Mouse (Mus musculus): ENCODE measurements around the gene Taf4.
A peak's percentile ranks its signal among the peaks of the same experiment; 100 is the strongest.

Gene Taf4

DNA sequence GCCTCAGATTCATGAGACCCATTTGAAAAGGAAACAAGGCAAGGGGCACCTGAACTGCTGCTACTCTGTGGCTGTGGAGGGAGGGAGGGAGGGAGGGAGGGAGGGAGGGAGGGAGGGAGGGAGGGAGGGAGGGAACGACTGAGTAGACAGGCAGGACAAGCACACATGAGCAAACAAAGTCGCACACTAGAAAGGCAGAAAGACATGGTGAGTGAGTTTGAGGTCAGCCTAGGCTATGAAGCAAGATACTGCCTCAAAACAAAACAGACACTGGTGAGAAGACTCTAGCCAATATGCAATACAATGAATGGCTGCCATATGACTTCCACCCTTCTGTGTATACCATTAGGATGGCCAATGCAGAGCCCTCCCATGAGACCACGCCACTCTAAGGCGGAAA is 31.4 kb downstream of the Taf4 start:
- DNase-seq (ENCODE audit: extremely low spot score, low read depth, low spot score): no peak

DNA sequence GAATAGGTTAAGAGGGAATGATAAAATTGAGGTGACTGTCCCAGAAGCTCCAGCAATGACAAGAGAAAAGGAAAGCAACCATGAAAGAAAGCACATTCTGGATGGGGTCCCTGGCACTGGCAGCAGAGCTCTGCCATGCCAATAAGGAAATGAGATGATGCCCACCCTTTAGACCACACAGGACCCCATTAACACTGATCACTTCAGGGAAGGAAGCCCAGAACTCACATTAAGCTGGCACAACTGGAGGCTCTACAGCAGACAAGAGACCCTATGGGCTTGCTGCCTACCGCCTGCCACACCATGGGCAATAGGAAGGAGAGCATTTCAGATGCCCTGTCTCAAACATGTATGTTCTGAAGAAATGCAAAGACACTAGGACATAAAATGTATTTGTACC is 34.8 kb downstream of the Taf4 start:
- DNase-seq (ENCODE audit: extremely low spot score, low read depth, low spot score): no peak

DNA sequence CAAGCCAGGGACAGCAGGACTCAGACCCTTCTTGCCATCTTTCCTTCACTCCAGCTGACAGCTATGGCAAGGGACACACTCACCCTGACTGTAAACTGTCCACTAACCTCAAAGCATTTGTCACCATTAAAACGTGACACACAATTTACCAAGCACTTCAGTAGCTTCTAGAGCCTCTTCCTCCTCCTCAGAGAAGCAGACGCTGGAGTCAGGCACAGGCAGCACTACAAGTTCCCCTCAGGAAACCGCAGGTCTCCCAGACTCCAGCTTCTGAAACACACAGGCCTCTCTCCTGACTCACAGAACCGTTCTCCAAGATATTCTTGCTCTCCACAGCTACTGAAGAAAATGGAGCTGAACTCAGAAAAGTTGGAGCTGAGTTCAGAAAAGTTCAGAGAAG is 39.4 kb downstream of the Taf4 start:
- no peak for DNase-seq (ENCODE audit: extremely low spot score, low read depth, low spot score)

DNA sequence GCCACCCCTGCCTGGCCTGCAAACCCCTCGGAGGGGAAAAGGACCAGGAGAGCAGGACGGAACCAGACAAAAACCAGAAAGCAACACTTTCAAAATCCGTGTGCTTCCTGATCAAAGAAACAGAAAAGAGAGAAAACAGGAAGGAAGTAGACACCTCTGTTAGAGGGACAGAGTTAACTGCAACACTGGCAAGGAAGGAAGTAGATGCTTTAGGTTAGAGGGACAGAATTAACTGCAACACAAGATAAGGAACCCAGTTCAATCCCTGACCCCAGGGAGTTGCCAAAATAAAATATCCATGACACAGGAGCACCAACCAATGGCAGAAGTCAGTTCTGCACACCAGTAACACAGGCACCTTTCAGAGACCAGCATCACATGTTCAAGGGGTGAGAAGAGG is 42.3 kb downstream of the Taf4 start:
- no peak for DNase-seq (ENCODE audit: extremely low spot score, low read depth, low spot score)

DNA sequence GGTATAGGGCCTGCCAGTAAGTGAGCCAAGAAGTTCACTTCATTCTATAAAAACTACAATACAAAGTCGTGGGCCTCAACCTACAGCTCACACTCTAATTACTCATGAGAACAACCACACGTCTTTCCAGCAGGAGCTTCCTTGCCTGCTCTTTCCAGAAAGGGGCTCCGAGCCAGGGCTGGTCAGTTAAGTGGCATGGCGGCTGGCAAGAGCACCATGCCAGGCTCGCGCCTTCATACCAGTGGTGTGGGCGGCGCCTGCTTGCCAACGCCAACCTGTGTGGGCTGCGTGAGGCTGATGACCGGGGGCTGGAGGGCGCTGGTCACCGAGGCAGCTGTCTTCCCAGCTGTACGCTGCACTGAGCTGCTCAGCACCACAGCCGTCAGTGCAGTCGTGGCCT is 44.7 kb downstream of the Taf4 start:
- no peak for DNase-seq (ENCODE audit: extremely low spot score, low read depth, low spot score)

DNA sequence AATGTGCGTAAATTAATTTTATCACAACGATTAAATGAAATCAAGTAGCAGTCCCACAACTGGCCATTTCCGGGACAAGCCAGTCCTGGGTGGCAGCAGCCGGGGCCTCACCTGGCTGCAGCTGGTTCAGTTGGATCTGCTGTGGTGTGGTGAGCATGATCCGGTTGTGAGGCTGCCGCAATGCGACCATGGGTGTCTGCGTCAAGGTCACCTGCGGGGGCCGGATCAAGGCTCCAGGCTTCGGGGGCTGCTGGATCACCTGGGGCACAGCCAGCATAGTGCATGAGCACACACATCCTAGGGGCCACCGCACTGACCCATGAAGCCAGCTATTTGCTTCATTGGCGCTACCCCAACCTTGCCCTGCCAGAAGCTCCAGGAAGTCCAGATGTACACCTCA is 47.3 kb downstream of the Taf4 start:
- no peak for DNase-seq (ENCODE audit: extremely low spot score, low read depth, low spot score)

DNA sequence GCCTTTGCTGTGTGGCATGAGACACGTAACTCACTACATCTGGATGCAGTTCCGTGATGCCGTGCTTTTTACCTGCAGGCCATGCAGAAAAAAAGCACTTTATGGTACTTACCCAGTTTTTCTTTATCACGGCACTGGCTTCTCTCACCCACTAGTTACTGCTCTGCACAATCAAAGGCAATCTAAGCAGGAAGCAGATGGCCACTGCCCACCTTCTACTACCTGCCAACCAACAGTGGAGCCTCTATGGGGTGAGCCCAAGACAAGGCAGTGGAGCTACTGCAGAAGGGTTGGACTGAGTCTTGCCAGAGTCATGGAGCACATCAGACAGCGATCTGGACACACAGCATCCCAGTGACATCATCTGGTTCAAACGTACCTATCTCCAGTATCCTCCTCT is 52.4 kb downstream of the Taf4 start:
- no peak for DNase-seq (ENCODE audit: extremely low spot score, low read depth, low spot score)

DNA sequence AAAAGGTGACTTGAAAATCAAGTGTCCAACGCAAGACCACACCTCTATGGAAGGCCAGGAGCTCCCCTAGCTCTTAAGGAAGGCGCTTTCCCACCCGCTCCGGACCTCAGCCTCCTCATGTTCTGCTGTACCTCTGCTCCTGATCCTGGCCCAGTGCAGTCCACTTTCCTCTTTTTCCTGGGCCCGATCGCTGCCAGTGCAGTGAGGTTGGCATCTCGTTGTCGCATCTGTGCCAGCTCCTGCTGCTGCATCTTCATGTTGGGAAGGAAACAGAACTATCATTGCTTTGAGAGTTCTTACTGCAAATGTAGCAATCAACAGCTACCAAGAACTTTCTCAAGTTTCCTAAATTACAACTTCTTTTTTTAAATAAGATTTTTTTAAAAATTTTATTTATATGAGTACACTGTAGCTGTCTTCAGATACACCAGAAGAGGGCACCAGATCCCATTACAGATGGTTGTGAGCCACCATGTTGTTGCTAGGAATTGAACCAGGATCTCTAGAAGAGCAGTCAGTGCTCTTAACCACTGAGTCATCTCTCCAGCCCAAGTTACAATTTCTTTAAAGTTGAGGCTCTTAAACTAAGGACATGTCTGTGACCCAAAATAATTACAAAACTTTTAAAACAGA is 55.3 kb downstream of the Taf4 start:
- DNase-seq (ENCODE audit: extremely low spot score, low read depth, low spot score): no peak

DNA sequence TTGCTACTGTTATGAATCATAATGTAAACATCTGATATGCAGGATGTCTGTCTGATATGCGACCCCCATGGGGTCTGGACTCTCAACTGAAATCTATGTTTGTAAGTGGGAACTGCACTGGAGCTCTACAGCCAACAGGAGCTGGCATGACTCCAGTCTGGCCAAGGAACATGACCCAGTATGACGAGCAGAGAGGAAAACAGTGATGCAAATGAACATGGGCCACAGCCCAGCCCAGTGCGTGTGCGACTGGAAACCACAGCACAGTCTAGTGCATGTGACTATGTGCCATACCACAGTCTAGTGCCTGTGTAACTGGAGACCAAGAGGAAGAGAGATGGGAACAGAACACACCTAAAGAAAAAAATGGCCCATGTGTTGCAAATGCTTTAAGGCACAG is 56.4 kb downstream of the Taf4 start:
- DNase-seq (ENCODE audit: extremely low spot score, low read depth, low spot score): no peak

DNA sequence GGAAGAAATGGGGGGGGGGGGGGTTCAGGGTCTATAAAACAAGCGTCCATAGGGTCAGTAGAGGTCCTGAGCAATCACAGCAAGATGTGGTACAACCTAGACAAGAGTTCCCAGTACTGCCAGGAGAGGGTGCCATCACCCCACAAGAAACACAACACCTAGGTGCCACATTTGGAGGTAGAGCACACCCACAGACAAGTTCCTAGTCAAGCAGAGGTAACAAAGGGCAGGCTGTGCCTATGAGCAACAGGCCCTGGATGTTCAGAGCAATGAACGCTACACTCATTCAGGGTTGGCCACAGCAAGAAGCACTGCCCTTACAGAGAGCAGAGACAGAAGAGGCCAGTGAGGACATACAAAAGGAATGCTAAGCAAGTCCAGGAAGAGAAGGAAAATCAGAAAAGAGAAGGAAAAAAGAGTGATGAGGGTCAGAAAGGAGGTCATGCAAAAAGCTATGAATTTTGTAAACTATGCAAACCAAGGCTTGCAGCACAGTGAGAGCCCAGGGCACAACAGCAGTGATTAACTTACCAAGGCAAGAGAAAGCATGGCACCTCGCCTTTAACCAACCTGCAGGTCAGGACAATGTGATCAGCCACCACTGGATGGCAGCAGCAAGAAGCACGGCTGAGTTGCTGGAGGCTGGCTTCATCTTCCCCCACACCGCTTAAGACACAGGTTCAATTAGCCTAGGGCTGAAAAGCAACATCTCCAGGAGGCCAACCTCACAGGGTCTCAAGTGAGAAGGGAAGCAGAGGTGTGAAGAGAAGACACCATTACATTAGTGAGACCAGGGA is 59.4 kb downstream of the Taf4 start:
- DNase-seq (ENCODE audit: extremely low spot score, low read depth, low spot score): peak; percentile 24

DNA sequence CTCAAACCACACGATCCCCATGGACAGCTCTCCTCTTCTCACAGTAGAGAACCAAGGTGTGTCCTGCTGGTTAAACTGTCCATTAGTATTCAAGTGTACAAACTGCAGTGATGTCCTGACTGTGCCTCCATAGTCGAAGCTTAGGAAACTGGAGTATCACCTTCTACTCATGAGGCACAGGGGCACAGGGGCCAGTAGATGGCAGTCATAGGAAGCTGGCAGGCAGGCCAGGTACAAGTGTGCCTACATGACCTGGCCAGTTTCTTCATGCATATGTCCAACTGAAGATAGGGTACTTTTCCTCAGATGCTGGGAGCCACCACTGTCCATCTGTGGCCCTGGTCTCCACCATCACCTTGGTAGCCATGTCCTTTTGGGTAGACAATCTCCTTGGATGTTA is 62.2 kb downstream of the Taf4 start:
- no peak for DNase-seq (ENCODE audit: extremely low spot score, low read depth, low spot score)

DNA sequence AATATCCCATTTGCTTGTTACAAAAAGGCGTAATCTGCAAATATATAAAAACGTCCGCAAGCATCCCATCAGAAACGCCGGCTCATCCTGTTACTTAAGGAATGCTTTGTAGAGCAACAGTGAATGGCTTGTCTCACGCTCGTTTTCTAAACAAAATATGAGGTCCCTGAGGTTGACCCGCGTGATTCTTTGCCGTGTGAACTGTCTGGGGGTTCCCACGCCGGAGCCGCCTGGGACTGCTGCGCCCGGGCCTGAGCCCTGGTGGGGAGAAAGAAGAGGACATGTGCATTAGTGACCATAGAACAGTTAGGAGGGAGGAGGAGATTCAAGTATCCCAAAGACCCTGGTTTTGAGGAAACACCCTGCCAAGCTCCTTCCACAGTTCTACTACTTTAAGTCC is 63.1 kb downstream of the Taf4 start:
- no peak for DNase-seq (ENCODE audit: extremely low spot score, low read depth, low spot score)

DNA sequence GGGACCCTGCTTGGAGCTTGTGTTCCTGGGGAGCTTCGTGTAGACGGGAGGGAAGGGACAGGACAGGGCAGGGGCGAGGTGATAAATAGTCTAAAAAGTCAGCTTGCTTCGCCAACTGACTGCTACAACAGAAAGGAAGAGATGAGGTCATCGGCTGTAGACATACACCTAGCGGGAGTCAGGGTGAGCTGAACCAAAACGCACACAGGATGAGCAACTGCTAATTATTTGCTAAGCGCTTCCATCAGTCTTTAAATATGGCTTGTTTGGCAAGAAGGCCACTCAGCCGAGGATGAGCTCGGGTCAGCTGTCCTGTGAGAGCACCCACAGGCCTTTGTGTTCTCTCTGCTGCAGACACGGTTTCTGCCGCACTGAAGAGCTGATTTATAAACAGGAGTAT is 63.5 kb downstream of the Taf4 start:
- no peak for DNase-seq (ENCODE audit: extremely low spot score, low read depth, low spot score)

DNA sequence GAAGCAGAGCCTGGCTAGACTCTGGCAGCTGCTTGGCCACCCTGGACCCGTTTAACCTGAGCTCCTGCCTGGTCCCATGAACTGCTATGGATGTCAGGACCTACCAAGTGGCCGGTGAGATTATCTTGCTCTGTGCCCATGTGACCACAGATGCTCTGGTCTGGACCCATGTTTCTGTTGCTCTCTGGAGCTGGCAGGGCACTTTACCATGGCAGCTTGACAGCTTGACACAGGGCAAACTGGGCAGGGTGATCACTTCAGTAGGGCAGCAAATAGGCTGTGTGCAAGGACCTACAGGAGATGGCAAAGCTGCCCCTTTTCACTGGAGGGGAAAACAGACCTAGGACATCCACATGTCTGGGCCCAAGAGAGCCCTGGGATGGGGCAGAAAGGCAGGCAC is 79.5 kb downstream of the Taf4 start:
- DNase-seq (ENCODE audit: extremely low spot score, low read depth, low spot score): no peak

DNA sequence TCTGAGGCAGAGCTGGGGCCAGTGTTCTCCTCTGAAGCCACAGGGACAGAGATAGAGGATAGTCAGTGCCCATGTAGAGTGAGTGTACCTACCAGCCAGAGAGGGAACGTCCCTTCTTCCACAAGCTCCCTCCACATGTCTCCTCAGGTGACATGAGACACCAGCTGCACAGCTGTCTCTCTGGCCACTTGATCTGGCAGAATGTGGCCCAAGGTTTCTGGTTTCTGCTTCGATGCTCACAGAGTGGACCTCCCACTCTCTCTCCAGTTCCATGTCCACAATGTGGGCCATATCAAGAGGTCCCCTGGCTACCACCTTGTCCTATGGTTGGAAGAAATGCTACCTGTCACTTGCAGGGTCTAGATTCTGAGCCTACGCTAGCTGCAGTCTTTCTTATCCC is 85.4 kb downstream of the Taf4 start:
- DNase-seq (ENCODE audit: extremely low spot score, low read depth, low spot score): no peak

DNA sequence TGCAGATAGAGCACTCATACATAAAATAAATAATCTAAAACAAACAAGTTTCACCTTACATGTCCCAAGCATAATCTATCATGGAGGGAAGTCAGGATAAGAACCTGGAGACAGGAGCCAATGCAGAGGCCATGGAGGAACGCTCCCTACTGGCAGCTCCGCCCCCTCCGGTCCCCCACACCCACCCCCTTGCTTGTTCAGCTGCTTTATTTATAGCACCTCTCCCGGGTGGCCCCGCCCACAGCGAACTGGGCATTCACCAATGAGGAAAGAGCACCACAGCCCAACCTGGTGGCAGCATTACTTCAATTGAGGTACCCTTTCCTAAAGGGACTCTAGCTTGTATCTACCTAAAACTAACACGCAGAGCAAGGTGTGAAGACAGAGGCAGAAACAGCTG is 91.9 kb downstream of the Taf4 start:
- DNase-seq (ENCODE audit: extremely low spot score, low read depth, low spot score): no peak

DNA sequence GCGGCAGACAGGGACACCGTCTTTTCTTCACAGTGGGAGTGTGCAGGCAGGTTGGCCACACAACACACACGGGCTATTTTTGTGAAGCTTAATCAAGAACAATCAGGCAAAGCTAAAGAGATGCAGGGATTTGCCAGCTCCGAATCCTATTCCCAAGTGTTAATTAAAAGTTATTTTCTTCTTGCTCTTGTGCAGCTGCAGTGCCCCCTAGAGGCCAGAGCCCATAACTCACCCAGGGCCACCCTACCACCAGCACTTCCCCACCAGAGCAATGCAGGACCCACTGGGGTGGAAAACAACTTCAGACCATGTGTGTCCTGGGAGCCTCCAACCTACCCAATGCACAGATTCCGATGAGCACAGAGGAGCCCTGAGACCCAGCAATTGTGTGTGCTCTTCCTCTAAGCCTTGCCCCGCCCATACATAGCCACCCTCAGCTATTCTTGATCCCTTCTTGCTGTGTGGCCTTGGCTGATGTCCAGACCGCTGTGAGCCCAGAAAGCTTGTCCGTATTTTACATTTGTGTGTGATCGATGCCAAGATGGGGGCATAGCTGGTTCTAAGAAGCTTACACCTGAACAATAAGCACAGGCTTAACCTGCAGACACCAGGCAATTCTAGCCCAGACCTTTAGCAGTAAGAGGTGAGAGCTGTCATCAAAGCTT is 98.8 kb downstream of the Taf4 start:
- no peak for DNase-seq (ENCODE audit: extremely low spot score, low read depth, low spot score)

DNA sequence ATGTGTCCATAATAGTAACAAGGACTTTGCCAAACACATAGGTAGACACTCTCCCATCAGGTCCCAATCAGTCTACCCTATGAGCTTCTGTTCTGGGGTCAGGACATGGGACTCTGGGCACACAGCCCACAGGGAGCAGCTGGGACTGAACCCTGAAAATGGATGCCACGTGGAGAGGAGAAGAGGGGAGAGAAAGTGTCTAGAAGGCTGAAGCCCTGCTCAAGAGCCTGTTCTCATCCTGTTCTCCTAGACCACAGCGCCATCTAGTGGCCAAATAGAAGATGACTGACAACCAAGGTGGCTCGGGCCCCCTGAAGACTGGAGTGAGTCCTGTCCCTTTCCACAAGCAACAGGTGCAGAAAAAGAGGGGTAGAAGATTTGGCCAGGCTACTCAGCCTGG is 101.3 kb downstream of the Taf4 start:
- DNase-seq (ENCODE audit: extremely low spot score, low read depth, low spot score): peak; percentile 35

DNA sequence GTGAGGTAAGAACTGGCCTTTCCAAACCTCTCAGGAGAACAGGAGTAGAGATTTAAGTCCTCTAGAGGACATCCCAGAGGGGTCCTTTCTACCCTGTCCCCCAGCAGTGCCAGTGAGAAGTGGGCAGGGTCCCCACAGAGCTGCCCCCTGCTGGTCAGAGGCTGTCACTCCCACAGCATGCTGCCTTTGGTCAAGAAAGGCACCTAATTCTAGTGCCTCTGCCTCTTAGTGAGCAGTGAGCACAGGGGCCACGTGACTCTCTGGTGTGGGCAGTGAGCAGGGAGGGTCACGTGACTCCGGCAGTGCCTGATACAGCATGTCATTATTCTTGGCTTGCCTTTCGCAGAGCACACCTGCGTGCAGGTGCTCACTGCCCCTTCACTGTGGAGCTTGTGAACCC is 103.1 kb downstream of the Taf4 start:
- no peak for DNase-seq (ENCODE audit: extremely low spot score, low read depth, low spot score)

DNA sequence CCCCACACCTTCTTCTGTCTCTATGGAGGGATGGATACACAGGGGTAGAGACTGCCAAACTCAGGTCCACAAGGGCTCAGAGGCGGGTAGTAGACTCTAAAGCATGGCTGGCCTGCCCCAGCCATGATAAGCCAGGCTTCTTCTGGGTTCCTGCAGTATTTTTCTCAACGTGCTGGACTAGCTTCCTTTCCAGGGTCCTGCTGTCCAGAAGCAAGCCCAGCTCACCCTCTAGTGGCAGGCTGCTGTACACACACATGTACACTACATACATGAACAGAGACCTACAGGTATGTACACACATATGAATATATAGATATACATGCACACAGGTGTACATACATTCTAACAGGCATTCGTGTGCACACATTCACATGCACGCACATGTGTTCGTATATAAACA is 103.7 kb downstream of the Taf4 start:
- no peak for DNase-seq (ENCODE audit: extremely low spot score, low read depth, low spot score)

DNA sequence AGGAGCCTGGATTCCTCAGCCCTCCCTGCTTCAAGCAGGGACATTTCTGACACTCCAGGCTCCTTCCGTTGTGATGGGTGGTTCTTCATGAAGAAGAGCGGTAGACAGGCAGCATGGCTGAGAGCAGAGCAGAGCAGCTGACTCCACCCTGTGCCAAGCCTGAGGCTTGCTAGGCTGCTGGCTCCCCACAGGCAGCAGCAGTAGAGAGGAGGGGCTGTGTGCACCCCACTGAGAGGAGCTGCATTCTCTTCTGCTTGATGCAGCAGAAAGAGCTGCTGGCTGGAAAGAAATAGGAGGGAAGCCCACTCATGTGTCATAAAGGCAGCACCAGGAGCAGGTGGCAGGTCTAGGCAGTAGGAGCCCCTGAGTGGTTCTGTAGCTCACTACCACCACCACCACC is 106.6 kb downstream of the Taf4 start:
- no peak for DNase-seq (ENCODE audit: extremely low spot score, low read depth, low spot score)

DNA sequence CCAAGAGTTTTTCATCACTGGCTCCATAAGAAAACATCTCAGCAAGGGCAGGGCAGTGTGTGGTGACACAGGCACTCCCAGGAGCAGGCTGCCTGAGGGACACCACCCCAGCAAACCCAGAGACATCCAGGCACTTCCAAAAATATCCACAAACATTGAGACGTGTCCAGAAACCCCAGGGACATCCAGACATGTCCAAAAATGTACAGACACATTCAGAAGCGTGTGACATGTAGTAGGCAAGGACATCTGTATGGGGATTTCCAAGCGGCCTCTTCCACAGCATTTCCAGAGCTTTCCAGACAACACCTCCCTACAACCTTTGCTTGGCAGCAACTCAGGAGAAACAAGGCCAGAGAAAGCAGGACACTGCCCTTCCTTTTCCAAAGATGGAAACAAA is 108.8 kb downstream of the Taf4 start:
- no peak for DNase-seq (ENCODE audit: extremely low spot score, low read depth, low spot score)
